Mouse (Mus musculus) cerebellum, adult 9-11 months (tissue): ENCODE measurements around the gene Tsc22d1.

Source experiments
- DNase-seq: peaks from one replicate; pipeline ENCODE4 v3.0.0; 2022

Gene Tsc22d1

DNA sequence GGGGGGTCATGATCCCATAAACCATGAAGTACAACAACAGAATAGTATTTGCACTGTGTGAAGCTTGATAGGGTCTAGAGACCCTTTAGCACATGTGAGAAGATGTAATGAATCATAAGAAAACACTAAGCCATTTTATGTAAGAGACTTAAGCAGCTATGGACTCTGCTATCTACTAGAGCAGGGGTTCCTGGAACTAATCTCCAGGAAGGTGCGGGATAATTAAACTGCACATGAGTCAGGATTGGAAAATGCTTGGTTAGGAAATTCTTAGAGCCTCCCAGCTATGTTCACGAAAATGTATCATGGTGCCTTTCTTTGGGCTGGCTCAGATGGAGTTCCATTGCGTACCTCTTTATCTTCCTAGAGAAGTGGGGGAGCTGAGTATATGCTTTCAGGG lies 106.5 kb downstream of the Tsc22d1 start:
- no peak for DNase-seq

GRCm38 (mm10) chr14:76523344-76523743 lies 108.6 kb downstream of the Tsc22d1 start:
- DNase-seq: no peak

DNA sequence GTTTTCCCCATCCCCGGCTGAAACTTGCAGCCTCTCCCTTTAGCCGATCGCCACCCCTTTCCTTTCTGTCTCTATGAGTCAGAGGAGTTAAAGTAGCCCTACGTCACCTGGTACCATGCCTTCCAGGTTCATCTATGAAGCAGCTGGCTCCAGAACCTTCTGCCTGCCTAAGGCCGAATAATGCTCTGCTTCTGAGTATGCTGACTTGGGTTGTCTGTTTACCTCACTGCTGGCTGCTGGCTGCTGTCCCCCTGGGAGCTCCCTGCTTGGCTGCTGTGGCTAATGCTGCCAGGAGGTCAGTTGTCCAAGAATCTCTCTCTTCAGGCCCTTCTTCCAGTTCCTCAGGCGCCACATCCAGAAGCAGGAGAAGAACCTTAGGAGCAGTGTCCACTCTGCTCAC lies 111.7 kb downstream of the Tsc22d1 start:
- no peak for DNase-seq

- DNase-seq: no peak
Observed at GRCm38 (mm10) chr14:76527030-76527719, 112.4 kb downstream of the Tsc22d1 start.

DNA sequence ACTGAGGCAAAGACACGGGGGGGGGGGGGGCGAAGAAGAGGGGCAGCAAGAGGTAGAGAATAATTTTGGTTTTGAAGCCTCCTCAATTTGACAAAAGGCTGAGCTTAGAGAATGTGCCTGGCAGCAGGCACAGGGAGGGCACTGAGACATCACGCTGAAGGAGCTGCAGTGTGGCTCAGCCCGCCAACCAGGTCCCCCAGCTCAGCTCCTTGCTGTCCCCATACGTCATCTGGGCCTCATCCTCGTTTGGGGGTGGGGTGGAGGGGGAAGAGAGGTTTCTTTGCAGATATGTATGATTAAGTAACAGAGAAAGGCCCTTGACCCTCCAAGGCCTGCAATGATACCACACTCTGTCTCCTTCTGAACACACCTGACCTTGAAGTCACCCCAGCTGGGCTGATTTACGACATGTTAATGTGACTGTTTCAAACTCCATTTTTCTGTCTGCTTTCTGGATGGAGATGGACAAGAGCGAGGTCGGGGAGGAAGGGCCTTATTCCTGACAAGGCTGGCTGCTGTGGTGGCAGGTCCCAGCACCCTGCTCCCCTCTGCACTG lies 113.1 kb downstream of the Tsc22d1 start:
- DNase-seq: no peak

DNA sequence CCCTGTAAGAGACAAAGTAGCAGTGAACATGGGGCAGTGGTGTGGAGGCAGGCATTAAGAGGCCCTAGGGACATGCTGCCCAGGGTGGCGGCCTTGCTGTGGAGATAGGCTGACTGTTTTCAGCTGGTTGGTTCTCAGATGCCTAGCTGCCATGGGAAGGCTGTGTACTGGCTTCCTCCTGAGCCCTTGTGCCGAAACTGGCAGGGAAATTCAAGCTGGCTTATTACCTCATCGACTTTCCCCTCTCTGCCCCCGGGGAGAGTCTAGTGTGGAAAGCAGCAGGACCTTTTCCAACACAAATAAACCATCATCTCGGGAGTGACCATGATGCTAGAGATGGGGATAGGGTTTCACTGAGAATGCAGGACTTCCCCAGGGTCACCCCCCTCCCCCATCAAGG lies 113.9 kb downstream of the Tsc22d1 start:
- DNase-seq: no peak

GRCm38 (mm10) chr14:76531027-76531660 lies 116.4 kb downstream of the Tsc22d1 start:
- DNase-seq: no peak

GRCm38 (mm10) chr14:76532257-76533169 lies 117.8 kb downstream of the Tsc22d1 start:
- DNase-seq: peak; percentile 20

DNA sequence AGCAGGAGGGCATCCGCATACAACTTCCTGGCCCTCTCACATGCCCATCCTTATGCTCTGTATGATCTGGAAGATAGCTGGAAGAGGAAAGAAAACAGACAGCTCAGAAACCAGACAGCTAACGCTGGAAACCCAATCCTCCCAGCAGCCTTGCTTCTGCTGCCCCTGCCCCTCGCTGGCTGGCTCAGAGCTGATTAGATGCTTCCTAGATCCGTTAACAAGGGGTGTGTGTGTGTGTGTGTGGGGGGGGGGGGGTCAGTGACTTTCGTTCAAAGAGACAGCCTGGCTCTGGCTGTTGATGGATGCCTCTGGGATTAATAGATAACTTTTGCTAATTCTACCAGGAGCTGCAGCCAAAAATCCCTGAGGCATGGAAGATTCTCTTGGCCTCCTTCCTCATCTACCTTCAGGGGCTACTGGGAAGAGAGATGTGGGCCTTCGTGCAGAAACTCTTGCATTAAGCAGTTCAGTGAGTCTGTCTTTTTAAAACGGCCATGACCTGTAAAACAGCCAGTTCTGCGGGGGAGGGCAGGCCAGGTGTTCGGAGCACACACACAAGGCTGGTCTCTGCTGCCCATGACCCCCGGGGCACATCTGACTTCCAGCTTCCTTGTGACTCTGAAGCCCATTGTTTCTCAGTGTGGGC lies 118.5 kb downstream of the Tsc22d1 start:
- DNase-seq: no peak

DNA sequence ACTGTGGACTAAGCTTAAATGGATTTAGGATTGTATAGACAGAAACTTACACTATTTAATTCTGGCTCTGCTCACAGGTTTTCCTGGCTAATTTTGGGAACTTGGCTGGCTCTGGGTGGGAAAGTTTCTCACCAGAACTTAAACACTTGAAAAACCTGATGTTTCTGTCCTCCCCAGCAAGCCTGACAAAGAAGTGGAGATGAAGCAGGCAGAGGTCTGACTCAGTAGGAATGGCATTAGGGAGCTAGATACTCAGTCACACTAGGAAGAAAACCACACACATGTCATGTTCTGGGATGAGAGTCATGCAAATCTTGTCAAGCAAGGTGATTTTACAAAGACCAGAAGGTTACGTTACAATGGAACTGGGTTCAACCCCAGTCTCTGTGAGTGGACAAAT lies 120.3 kb downstream of the Tsc22d1 start:
- no peak for DNase-seq

DNA sequence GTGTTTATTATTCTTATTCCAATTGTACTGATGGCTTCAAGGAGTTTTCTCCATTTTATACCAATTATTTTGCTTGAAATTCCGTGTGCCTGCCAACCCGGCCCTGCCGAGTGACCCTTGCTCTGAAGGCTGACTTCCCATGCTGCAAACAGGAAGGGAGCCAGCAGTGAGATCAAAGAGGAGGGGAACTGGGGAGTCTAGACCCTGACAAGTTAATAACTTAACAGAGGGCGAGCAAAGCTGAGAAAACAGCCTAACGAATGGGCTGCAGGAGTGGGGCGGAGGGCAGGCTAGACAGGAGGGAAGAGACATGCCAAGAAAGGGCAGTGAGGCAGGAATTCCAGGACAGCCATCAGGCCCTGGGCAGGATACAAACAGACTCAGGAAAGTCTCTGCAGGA lies 122.2 kb downstream of the Tsc22d1 start:
- no peak for DNase-seq

GRCm38 (mm10) chr14:76540005-76540670 lies 125.4 kb downstream of the Tsc22d1 start:
- DNase-seq: no peak

DNA sequence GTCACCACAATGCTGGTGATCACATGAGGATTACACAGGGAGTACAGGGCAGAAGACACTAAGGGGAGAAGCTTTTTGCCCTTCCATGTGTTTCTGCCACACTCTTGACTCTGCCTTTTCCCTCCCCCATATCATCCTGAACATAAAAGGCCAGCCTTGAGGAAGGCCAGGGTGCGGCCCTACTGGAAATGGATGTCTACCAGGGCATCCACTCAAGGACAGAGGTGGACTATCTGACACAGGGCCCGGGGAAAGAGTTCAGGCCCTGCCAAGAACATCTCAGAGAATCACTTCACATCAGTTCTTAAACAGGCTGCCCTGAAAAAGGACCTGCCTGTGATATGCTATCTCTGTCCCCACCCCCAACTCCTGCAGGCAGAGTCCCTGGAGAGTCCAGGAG lies 126.6 kb downstream of the Tsc22d1 start:
- DNase-seq: no peak

GRCm38 (mm10) chr14:76544136-76544535 lies 129.4 kb downstream of the Tsc22d1 start:
- no peak for DNase-seq

- peak; percentile 28 for DNase-seq
Observed at GRCm38 (mm10) chr14:76555263-76556030, 140.7 kb downstream of the Tsc22d1 start.

GRCm38 (mm10) chr14:76556031-76556851 lies 141.5 kb downstream of the Tsc22d1 start:
- DNase-seq: peak; percentile 86

GRCm38 (mm10) chr14:76556852-76557208 lies 142.1 kb downstream of the Tsc22d1 start, which contains the start of gene Serp2:
Gene Serp2 (minus strand): TSS chr14:76556889.
- no peak for DNase-seq
